Mouse (Mus musculus) erythroblast, embryonic 14.5 days (primary cell): ENCODE results near the gene Rinl.

Source experiments
- GATA1 ChIP-seq: IDR thresholded peaks from 2 replicates; pipeline ENCODE4 v1.6.1; 2012; ENCODE audit warnings: low read length, inconsistent platforms, mixed read lengths
- TAL1 ChIP-seq: IDR thresholded peaks from 3 replicates; pipeline ENCODE4 v1.6.1; 2012; ENCODE audit warnings: low read length, inconsistent platforms, mixed read lengths

DNA sequence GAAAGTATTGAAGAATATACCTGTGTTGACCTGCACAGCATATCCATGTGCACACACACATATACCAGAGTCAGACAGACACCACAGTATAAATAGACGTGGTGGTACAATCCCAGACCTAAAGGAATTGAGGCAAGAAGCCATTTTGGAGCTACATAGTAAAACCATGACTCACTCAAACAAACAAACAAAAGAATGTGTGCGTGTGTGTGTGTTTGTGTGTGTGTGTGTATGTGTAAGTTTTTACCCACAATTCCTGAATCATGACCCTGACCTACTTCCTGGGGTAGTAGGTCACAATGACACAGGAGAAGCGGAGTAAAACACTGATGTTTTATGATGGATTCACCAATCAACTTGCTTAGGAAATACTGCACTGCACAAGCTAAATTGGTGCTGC is 12.7 kb downstream of the Rinl start:
- TF ChIP-seq GATA1 (no peak), TAL1 (no peak)
